Mouse (Mus musculus): Measurements from ENCODE around the gene Rasgef1b. TPM values are rescaled to one million over a fixed set of nuclear protein-coding genes. Genes with fewer than 3 reads are reported as not detected.

Rasgef1b gene
- polyA plus RNA-seq, 1 experiment = 63.5 TPM

DNA sequence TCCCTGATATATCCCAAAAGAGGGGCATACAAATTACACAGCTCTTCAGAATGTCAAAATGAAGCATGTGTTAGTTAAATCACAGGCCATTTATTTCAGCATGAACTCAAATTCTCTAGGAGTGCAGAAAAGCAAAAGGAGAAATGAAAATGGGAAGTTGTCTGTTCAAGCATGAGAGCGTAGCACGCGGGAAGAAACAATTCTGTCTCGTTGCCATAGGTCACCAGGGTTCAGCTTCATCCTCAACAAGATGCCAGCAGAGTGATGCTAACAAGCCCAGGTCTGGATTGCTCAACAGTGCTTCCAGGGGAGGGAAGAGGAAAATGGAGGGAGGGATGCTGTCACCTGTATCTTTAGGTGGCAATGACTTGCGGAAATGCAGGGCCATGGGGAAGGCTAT, 346.1 kb downstream of the Rasgef1b start:
- peaks cover 13% of the 10 kb centered on the region for H3K4me1 ChIP-seq (ENCODE audit: control insufficient read depth, insufficient read depth, low read length)
- H3K27ac ChIP-seq (ENCODE audit: insufficient read depth, low read length) = peak overlapping the region; percentile 95
- TF ChIP-seq POLR2A (IDR thresholded peaks at IDR 0.05; ENCODE audit: extremely low read depth, insufficient read depth, low read length) = no peak
- TF ChIP-seq CTCF (IDR thresholded peaks at IDR 0.05; ENCODE audit: extremely low read depth, insufficient read depth, low read length) = no peak
- H3K4me3 ChIP-seq (ENCODE audit: insufficient read depth, low read length) = no peak overlapping the region

DNA sequence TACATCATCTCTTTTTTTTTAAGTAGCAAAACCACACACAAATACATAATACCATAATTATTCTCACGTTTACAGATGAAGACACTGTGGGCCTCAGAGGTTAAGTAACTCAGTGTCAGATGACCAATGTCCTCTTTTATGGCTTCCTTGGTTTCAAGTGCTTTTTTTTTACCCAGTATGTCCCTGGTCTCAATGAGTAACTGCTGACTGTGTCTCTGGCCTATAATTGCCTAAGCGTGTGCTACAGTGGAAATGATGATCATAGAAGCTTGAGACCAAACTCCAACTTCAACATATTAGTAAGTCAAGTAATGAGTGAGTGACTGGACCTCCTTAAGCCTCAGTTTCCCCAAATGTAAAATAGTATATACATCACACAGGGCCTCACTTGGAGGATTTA, 347.2 kb downstream of the Rasgef1b start:
- TF ChIP-seq CTCF (IDR thresholded peaks at IDR 0.05; ENCODE audit: extremely low read depth, insufficient read depth, low read length) (no peak), POLR2A (IDR thresholded peaks at IDR 0.05; ENCODE audit: extremely low read depth, insufficient read depth, low read length) (no peak)

DNA sequence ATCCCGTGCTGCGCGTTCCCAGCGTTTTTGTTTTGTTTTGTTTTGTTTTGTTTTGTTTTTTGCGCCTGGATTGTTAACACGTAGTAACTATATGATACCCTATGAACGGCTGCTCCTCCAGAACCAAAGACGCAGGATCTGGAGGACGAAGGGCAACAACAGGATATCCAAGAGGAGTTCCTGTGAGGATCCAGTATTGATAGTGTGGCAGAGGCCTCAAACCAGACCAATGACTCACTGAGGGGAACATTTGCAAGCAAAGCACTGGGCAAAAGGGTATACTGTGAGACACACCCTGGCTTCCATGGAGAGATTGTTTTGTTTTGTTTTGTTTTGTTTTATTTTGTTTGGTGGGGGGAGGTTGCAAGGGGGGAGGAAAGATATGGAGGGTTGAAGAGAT, 348.0 kb downstream of the Rasgef1b start:
- TF ChIP-seq CTCF (IDR thresholded peaks at IDR 0.05; ENCODE audit: extremely low read depth, insufficient read depth, low read length) (no peak), POLR2A (IDR thresholded peaks at IDR 0.05; ENCODE audit: extremely low read depth, insufficient read depth, low read length) (no peak)
- Histone ChIP-seq H3K27ac (ENCODE audit: insufficient read depth, low read length) (no peak overlapping the region), H3K4me3 (ENCODE audit: insufficient read depth, low read length) (no peak overlapping the region), H3K4me1 (ENCODE audit: control insufficient read depth, insufficient read depth, low read length) (peaks cover 8% of the 10 kb centered on the region)

More for the DNA sequence above, 347.2 kb downstream of the Rasgef1b start:
- no peak overlapping the region for H3K27ac ChIP-seq (ENCODE audit: insufficient read depth, low read length)
- H3K4me3 ChIP-seq (ENCODE audit: insufficient read depth, low read length) = no peak overlapping the region
- H3K4me1 ChIP-seq (ENCODE audit: control insufficient read depth, insufficient read depth, low read length) = peaks cover 10% of the 10 kb centered on the region

DNA sequence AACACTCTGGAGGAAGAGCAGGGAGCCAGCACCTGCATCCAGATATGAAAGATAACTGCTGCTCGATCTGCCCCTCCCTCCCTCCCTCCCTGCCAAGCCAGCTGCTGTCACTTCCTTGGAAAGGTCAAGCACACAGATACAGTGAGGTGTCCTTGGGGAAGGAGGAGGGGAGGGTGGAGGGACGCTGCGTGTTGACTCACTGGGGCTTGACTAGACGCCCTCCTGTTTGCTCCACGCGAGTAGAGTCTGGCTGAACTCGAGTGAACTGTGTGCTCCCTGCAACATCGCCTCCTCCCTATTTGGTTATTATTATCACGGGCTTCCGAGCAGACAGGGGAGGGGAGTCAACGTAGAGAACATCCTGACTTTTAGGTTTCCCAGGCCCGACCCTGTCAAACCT, 348.7 kb downstream of the Rasgef1b start:
- Histone ChIP-seq H3K4me1 (ENCODE audit: control insufficient read depth, insufficient read depth, low read length) (peaks cover 8% of the 10 kb centered on the region), H3K4me3 (ENCODE audit: insufficient read depth, low read length) (no peak overlapping the region), H3K27ac (ENCODE audit: insufficient read depth, low read length) (no peak overlapping the region)
- TF ChIP-seq CTCF (IDR thresholded peaks at IDR 0.05; ENCODE audit: extremely low read depth, insufficient read depth, low read length) (no peak), POLR2A (IDR thresholded peaks at IDR 0.05; ENCODE audit: extremely low read depth, insufficient read depth, low read length) (no peak)

DNA sequence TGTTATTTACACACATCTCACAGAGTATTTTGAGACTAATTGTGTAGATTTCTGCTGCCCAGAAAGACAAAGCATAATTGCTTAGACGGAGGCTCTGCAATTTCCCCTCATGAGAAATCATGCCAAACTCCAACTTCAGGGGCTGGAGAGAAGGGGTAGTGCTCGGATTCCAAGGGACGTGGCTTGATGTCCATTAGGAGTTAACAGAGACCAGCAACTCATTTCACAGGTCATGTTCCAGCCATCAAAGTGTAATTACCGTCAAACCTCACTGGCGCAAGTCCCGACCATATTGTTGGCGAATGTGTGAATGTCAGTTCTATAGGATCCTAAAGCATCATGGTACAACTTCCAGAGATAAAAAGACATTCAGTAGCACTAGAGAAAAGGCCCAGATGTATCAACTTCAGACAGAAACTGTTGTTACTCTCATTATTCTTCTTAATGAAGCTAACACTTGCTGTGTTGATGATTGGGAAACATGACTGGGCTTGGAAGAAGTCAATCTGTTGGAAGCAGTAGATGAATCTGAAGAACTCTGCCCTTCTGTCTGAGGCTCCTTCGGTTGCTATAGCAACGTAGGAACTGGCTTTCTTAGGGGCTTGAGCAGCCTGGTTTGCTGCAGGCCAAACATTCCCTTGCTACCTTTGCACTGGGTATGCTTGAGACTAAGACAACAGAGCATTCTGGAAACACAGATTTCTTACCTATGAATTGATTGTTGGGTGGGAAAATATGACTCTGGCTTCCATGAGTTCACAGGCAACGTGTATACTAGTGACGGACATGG, 350.2 kb downstream of the Rasgef1b start:
- H3K4me3 ChIP-seq (ENCODE audit: insufficient read depth, low read length) = no peak overlapping the region
- no peak for TF ChIP-seq CTCF (IDR thresholded peaks at IDR 0.05; ENCODE audit: extremely low read depth, insufficient read depth, low read length)
- TF ChIP-seq POLR2A (IDR thresholded peaks at IDR 0.05; ENCODE audit: extremely low read depth, insufficient read depth, low read length) = no peak
- peaks cover 5% of the 10 kb centered on the region for H3K4me1 ChIP-seq (ENCODE audit: control insufficient read depth, insufficient read depth, low read length)
- H3K27ac ChIP-seq (ENCODE audit: insufficient read depth, low read length) = no peak overlapping the region

DNA sequence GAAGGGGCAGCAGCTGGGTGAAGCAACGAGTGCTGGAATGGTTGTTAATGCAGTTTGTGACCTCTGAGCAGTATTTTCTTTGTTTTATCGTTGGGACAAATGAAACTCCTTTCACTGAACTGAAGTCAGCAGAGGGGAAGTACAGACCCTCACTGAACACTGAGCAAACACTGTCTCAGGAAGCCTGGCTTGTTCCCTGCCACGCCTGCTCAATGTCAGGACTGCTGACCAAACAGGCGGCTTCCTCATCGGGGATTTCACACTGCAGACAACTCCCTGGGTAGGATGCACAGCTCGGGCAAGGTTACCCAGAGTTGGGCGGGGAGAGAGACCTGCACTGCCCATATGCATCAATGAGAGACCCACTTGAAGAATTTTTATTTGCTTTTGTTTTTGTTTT, 353.1 kb downstream of the Rasgef1b start:
- no peak for TF ChIP-seq POLR2A (IDR thresholded peaks at IDR 0.05; ENCODE audit: extremely low read depth, insufficient read depth, low read length)
- no peak for TF ChIP-seq CTCF (IDR thresholded peaks at IDR 0.05; ENCODE audit: extremely low read depth, insufficient read depth, low read length)
- Histone ChIP-seq H3K4me1 (ENCODE audit: control insufficient read depth, insufficient read depth, low read length) (no peaks in the 10 kb centered on the region), H3K4me3 (ENCODE audit: insufficient read depth, low read length) (no peak overlapping the region), H3K27ac (ENCODE audit: insufficient read depth, low read length) (no peak overlapping the region)

DNA sequence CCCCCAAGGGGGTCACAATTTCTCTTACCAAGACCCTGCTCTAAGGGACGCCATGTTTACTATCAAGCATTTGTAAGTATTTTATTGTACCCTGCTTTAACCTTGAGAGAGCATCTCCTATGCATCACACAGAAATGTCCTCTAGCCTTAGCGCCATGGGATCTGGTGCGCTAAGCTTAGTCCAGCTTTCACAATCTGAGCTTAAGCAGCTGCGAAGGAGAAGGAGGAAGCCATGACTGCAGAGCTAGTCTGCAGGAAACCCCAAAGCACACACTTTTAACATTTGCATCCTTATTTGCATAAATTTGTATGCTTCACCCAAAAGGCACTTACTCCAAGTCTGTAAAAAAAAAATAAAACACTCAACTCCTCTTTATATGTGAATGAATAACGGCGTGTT, 354.4 kb downstream of the Rasgef1b start:
- H3K4me3 ChIP-seq (ENCODE audit: insufficient read depth, low read length) = no peak overlapping the region
- H3K4me1 ChIP-seq (ENCODE audit: control insufficient read depth, insufficient read depth, low read length) = no peaks in the 10 kb centered on the region
- no peak overlapping the region for H3K27ac ChIP-seq (ENCODE audit: insufficient read depth, low read length)
- TF ChIP-seq CTCF (IDR thresholded peaks at IDR 0.05; ENCODE audit: extremely low read depth, insufficient read depth, low read length) (no peak), POLR2A (IDR thresholded peaks at IDR 0.05; ENCODE audit: extremely low read depth, insufficient read depth, low read length) (no peak)

DNA sequence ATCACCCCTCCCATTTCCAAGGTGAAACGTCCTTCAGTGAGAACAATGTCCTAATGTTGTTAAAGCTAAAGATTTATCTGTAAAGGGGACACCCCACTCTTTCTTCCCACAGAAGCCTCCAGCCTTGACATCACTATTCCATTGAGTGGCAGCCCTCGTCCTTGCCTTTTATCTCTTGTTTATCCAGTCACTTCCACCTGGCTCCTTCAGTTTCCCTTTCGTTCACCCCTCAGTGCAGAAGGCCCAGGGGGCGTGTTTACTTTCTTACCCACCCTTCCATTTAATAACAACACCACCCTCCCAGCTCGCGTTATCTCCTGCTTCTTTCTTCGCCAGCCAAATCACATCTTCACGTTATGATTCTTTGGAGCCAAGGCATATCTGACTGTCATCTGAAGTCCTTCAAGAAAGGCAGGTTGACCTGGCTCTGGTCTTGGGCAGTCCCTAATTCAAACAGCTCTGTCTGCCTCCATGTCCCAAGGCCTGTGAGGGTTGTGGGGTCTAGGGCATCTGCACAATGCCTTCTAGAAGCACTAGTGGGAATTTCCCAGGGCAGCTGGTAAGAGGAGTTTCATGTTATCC, 355.2 kb downstream of the Rasgef1b start:
- Histone ChIP-seq H3K27ac (ENCODE audit: insufficient read depth, low read length) (no peak overlapping the region), H3K4me1 (ENCODE audit: control insufficient read depth, insufficient read depth, low read length) (peaks cover 1% of the 10 kb centered on the region; the same call in 1 of the 2 replicates), H3K4me3 (ENCODE audit: insufficient read depth, low read length) (no peak overlapping the region)
- no peak for TF ChIP-seq CTCF (IDR thresholded peaks at IDR 0.05; ENCODE audit: extremely low read depth, insufficient read depth, low read length)
- TF ChIP-seq POLR2A (IDR thresholded peaks at IDR 0.05; ENCODE audit: extremely low read depth, insufficient read depth, low read length) = no peak

DNA sequence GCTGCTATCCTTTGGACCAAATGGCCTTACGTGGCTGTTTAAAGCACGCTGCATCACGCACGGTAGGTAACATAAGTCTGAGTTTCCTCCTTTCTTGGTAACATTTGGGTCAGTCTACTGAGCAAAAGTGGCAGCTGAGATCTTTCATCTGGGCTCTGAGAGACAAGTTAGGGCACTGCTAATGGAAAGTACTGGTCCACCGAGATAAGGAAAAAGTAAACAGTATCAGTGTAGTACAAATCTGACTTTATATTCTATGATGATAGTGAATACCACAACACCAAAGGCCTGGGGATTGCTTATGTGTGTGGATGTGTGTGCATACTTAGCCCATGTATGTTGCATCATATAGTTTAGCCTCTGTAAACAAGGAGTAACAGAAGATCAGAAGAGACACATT, 358.2 kb downstream of the Rasgef1b start:
- H3K27ac ChIP-seq (ENCODE audit: insufficient read depth, low read length) = no peak overlapping the region
- TF ChIP-seq CTCF (IDR thresholded peaks at IDR 0.05; ENCODE audit: extremely low read depth, insufficient read depth, low read length) = no peak
- no peak for TF ChIP-seq POLR2A (IDR thresholded peaks at IDR 0.05; ENCODE audit: extremely low read depth, insufficient read depth, low read length)
- H3K4me3 ChIP-seq (ENCODE audit: insufficient read depth, low read length) = no peak overlapping the region
- H3K4me1 ChIP-seq (ENCODE audit: control insufficient read depth, insufficient read depth, low read length) = peaks cover 1% of the 10 kb centered on the region; the same call in 1 of the 2 replicates

DNA sequence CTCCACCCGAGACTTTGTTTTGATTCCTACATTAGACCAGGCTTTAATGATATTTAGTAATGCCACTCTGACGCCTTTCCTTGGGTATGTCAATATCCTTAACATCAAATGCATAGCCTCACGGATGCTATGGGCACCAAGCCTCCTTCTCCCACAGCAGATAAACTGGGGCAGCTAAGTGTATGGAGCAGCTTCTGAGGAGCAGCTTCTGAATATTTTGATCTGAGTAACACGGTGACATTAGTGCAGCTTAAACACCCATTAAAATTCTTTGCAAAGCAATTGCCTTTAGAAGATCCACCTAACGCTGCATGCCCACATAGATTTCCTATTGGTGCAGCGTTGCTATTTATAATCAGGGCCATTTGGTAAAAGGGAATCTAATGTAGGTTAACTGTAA, 359.6 kb downstream of the Rasgef1b start:
- no peak for TF ChIP-seq CTCF (IDR thresholded peaks at IDR 0.05; ENCODE audit: extremely low read depth, insufficient read depth, low read length)
- no peak for TF ChIP-seq POLR2A (IDR thresholded peaks at IDR 0.05; ENCODE audit: extremely low read depth, insufficient read depth, low read length)
- Histone ChIP-seq H3K4me3 (ENCODE audit: insufficient read depth, low read length) (no peak overlapping the region), H3K27ac (ENCODE audit: insufficient read depth, low read length) (no peak overlapping the region), H3K4me1 (ENCODE audit: control insufficient read depth, insufficient read depth, low read length) (peaks cover 3% of the 10 kb centered on the region; the same call in 1 of the 2 replicates)

Data from cortical plate, adult 2 months (tissue).